Mouse (Mus musculus): ENCODE measurements around the gene Pgls. TPM values are rescaled to one million over a fixed set of nuclear protein-coding genes. Genes with fewer than 3 reads are reported as not detected.

Pgls gene
- polyA plus RNA-seq, 1 experiment: 140 TPM

DNA sequence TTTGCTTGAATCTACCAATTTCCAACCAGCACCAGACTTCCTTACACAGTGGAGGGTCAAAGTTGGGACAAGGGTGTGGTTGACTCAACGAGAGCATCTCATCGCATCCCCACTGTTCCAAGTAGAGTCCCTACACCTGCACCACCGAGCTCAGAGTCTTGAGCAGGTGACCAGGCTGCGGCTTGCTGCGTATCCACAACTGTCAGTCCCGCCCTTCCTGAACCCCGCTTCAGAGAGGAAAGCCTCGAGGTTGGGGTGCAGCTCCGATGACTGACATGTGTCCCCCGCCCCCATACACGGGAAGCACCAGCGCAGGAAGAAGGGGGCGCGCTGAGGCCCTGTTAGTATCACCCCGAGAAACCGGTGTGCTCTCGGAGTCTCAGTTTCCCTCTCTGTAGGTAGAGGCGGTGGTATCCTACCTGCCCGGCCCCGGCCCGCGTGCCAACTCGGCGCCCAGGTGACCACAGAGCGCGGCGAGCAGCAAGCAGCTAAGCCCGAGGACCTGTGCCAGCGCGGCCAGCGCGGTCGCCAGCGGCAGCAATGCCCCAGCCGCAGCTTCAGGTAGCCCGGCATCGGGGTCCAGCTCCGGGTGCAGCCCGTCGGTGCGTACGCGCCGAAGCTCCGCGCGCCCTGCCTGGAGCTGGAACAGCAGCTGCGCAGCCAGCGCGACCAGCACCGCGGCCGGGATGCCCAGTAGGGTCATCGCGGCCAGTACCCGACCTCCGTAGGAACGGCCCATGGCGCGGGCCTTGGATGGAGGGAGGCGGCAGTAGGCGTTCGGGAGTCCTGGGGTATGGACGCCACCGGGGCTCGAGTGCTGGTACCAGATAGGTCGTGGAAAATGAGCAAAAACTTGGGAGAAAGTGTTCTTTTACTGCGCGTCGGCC is 33.7 kb upstream of the Pgls start, which contains the start of gene Tmem221:
Gene Tmem221, minus strand, starts transcription at position 801 of the 887 bp plus-strand sequence.
- TF ChIP-seq CTCF (IDR thresholded peaks at IDR 0.05; ENCODE audit: insufficient read depth, low read length): no peak
- TF ChIP-seq POLR2A (IDR thresholded peaks at IDR 0.05; ENCODE audit: borderline replicate concordance, extremely low read depth, low read depth, low read length): peak; percentile 76; the same call in 1 of the 2 replicates
- Histone ChIP-seq H3K4me3 (replicated peaks; ENCODE audit: extremely low read depth, low read depth, low read length) (peak within 1 kb of the TSS; percentile 63), H3K4me1 (ENCODE audit: control insufficient read depth, insufficient read depth, low read length) (peaks cover 6% of the 10 kb centered on the region; the same call in 1 of the 2 replicates)
- WGBS: 5% methylated on average over 70 of the region's 70 CpGs
- DNase-seq: peak; percentile 35

GRCm38 (mm10) chr8:71558958-71559690 is 32.9 kb upstream of the Pgls start:
- peak; percentile 72 for DNase-seq
- TF ChIP-seq CTCF (IDR thresholded peaks at IDR 0.05; ENCODE audit: insufficient read depth, low read length) (no peak), POLR2A (IDR thresholded peaks at IDR 0.05; ENCODE audit: borderline replicate concordance, extremely low read depth, low read depth, low read length) (no peak)
- Histone ChIP-seq H3K4me3 (replicated peaks; ENCODE audit: extremely low read depth, low read depth, low read length) (peak overlapping the region; percentile 63), H3K4me1 (ENCODE audit: control insufficient read depth, insufficient read depth, low read length) (peaks cover 6% of the 10 kb centered on the region; the same call in 1 of the 2 replicates)
- 6% methylated on average over 24 of the region's 24 CpGs for WGBS

GRCm38 (mm10) chr8:71560071-71560470 is 31.9 kb upstream of the Pgls start:
- no peak for DNase-seq
- Histone ChIP-seq H3K4me1 (ENCODE audit: control insufficient read depth, insufficient read depth, low read length) (peaks cover 6% of the 10 kb centered on the region; the same call in 1 of the 2 replicates), H3K4me3 (replicated peaks; ENCODE audit: extremely low read depth, low read depth, low read length) (no peak overlapping the region)
- TF ChIP-seq CTCF (IDR thresholded peaks at IDR 0.05; ENCODE audit: insufficient read depth, low read length) (no peak), POLR2A (IDR thresholded peaks at IDR 0.05; ENCODE audit: borderline replicate concordance, extremely low read depth, low read depth, low read length) (no peak)
- 67% methylated on average over 3 of the region's 3 CpGs for WGBS

DNA sequence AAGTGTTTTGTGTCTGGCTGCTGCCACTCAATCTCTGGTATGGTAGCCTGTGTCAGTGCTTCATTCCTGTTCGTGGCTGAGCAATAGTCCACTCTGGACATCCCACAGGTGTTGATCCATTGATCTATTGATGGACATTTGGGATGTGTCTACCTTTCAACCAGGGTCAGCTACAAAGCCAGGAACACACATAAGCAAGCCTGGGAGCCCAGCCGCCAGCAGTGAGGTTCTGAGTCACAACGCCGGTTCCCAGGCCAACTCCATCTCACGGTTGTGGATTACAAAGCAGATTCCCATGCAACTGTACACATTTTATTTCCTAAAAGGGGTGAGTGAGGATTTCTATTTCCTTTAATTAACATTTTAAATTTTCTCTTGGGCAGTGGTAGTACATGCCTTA is 31.2 kb upstream of the Pgls start:
- TF ChIP-seq CTCF (IDR thresholded peaks at IDR 0.05; ENCODE audit: insufficient read depth, low read length) (no peak), POLR2A (IDR thresholded peaks at IDR 0.05; ENCODE audit: borderline replicate concordance, extremely low read depth, low read depth, low read length) (no peak)
- WGBS: 86% methylated on average over 5 of the region's 5 CpGs
- H3K4me3 ChIP-seq (replicated peaks; ENCODE audit: extremely low read depth, low read depth, low read length): no peak overlapping the region
- peaks cover 6% of the 10 kb centered on the region; the same call in 1 of the 2 replicates for H3K4me1 ChIP-seq (ENCODE audit: control insufficient read depth, insufficient read depth, low read length)
- no peak for DNase-seq

GRCm38 (mm10) chr8:71561401-71561800 is 30.6 kb upstream of the Pgls start:
- Histone ChIP-seq H3K4me3 (replicated peaks; ENCODE audit: extremely low read depth, low read depth, low read length) (no peak overlapping the region), H3K4me1 (ENCODE audit: control insufficient read depth, insufficient read depth, low read length) (peaks cover 6% of the 10 kb centered on the region; the same call in 1 of the 2 replicates)
- WGBS: 6% methylated on average over 15 of the region's 15 CpGs
- TF ChIP-seq POLR2A (IDR thresholded peaks at IDR 0.05; ENCODE audit: borderline replicate concordance, extremely low read depth, low read depth, low read length) (no peak), CTCF (IDR thresholded peaks at IDR 0.05; ENCODE audit: insufficient read depth, low read length) (peak; percentile 99)
- DNase-seq: peak; percentile 67

DNA sequence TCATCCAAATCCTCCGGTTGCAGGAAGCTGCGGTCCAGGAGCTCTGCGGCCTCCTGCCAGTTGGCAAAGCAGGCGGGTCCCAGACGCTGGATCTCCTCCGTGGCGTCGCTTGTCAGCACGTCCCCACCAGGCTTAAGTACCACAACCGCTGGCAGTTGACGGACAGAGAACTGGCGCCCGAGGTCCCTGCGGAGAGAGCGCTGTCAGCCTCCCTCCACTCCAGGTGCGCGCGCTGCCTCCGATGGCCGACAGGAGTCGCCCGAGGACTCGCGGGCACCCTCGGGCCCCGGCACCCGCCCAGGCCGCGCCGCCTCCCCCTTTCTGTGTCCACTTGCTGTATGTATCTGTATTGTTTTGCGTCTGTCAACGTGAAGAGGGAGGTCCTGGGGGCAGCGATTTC is 29.2 kb upstream of the Pgls start:
- peak; percentile 84 for DNase-seq
- H3K4me3 ChIP-seq (replicated peaks; ENCODE audit: extremely low read depth, low read depth, low read length): no peak overlapping the region
- under 1% methylated on average over 33 of the region's 33 CpGs for WGBS
- H3K4me1 ChIP-seq (ENCODE audit: control insufficient read depth, insufficient read depth, low read length): peaks cover 6% of the 10 kb centered on the region; the same call in 1 of the 2 replicates
- TF ChIP-seq POLR2A (IDR thresholded peaks at IDR 0.05; ENCODE audit: borderline replicate concordance, extremely low read depth, low read depth, low read length): no peak
- peak; percentile 39; the same call in 1 of the 2 replicates for TF ChIP-seq CTCF (IDR thresholded peaks at IDR 0.05; ENCODE audit: insufficient read depth, low read length)

DNA sequence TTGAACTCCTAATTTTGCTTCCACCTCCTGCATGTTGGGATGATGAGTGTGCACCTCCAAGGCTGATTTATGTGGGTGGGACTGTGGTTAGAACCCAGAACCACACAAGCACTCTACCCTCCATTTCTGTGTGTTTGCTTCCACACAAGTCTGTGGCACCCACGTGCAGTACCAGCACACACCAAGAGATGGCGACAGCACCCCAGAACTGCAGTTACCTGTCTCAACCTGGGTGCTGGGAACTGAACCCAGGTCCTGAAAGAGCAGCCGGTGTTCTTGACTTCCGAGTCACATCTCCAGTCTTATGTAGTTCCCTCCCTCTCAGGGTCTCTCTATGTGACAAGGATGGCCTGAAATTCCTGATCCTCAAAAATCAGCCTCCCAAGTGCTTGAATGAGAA is 28.0 kb upstream of the Pgls start:
- Histone ChIP-seq H3K4me1 (ENCODE audit: control insufficient read depth, insufficient read depth, low read length) (peaks cover 8% of the 10 kb centered on the region; the same call in 1 of the 2 replicates), H3K4me3 (replicated peaks; ENCODE audit: extremely low read depth, low read depth, low read length) (no peak overlapping the region)
- no peak for TF ChIP-seq CTCF (IDR thresholded peaks at IDR 0.05; ENCODE audit: insufficient read depth, low read length)
- TF ChIP-seq POLR2A (IDR thresholded peaks at IDR 0.05; ENCODE audit: borderline replicate concordance, extremely low read depth, low read depth, low read length): no peak
- DNase-seq: no peak
- 88% methylated on average over 4 of the region's 4 CpGs for WGBS

- Histone ChIP-seq H3K4me1 (ENCODE audit: control insufficient read depth, insufficient read depth, low read length) (peaks cover 11% of the 10 kb centered on the region), H3K4me3 (replicated peaks; ENCODE audit: extremely low read depth, low read depth, low read length) (no peak within 1 kb of the TSS)
- DNase-seq: no peak
- TF ChIP-seq CTCF (IDR thresholded peaks at IDR 0.05; ENCODE audit: insufficient read depth, low read length): no peak
- no peak for TF ChIP-seq POLR2A (IDR thresholded peaks at IDR 0.05; ENCODE audit: borderline replicate concordance, extremely low read depth, low read depth, low read length)
- 80% methylated on average over 3 of the region's 3 CpGs for WGBS
Observed at GRCm38 (mm10) chr8:71566501-71566900, 25.5 kb upstream of the Pgls start, which contains the start of gene Nxnl1. Gene Nxnl1, minus strand, starts transcription at chr8:71566601.

DNA sequence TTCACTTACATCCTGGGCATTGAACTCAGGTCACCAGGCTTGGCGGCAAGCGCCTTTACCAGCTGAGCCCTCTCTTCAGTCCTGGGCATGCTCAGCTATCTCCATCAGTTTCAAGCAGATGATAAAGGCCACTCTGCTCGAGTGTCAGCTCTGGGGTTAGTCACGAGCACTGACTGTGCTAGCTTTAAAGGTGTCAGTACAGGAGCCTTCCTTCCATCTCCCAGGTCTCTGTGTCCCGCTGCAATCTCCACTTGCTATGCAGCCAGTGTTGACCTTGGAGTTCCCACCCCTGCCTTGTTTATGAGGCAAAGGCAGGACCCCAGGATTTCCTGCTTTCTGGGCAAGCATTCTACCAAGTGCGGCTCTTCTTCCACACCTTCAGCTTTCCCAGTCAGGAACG is 24.4 kb upstream of the Pgls start:
- DNase-seq: no peak
- Histone ChIP-seq H3K4me1 (ENCODE audit: control insufficient read depth, insufficient read depth, low read length) (peaks cover 10% of the 10 kb centered on the region), H3K4me3 (replicated peaks; ENCODE audit: extremely low read depth, low read depth, low read length) (no peak overlapping the region)
- 73% methylated on average over 7 of the region's 7 CpGs for WGBS
- TF ChIP-seq CTCF (IDR thresholded peaks at IDR 0.05; ENCODE audit: insufficient read depth, low read length) (no peak), POLR2A (IDR thresholded peaks at IDR 0.05; ENCODE audit: borderline replicate concordance, extremely low read depth, low read depth, low read length) (no peak)

Data from lung, adult 2 months (tissue).